Mouse (Mus musculus) cortical plate, adult 2 months (tissue): ENCODE measurements at regions not wholly inside any gene's neighbourhood (a gene's known extent, or its start where the extent isn't known, plus 50 kb on each side); places are given as distances from the start of the nearest gene placed in this dataset.

Experiments used
- CTCF ChIP-seq: fragments of 200-500 bp; IDR thresholded peaks from 2 replicates; pipeline ENCODE4 v1.5.1; 2011; ENCODE audit warnings: mild to moderate bottlenecking, control low read depth, low read length; ENCODE audit not compliant: insufficient read depth; ENCODE audit errors: extremely low read depth
- POLR2A ChIP-seq: fragments of 200-500 bp; IDR thresholded peaks from 2 replicates; pipeline ENCODE4 v1.6.1; 2011; ENCODE audit warnings: mild to moderate bottlenecking, low read length, control low read depth; ENCODE audit not compliant: insufficient read depth; ENCODE audit errors: extremely low read depth

DNA sequence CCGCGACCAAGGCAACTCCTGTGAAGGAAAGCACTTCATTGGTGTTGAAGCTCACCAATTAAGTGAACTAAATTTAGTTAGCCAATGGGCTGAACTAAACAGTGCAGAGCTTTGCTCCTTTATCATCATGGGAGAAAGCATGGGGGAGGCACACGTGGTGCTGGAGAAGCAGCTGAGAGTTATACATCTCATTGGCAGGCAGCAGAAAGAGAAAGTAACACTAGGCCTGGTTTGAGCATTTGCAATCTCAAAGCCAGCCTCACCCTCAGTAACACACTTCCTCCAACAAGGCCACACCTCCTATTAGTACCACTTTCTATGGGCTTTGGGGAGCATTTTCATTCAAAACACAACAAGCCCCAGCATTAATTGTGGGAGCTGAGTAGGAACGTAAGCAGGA is 109.4 kb downstream of the Ifng start:
- no peak for TF ChIP-seq CTCF
- TF ChIP-seq POLR2A = no peak
